Mouse (Mus musculus): ENCODE data around the gene Bdh1.
"Not testable (repeated sequence)": the region's sequence is repeated elsewhere in the genome, so short reads cannot be mapped to it uniquely, and the experiment has no call there.

Gene Bdh1

GRCm38 (mm10) chr16:31422000-31422399 is at the start of gene Bdh1:
Bdh1 (plus strand) TSS chr16:31422280.
- POLR2A ChIA-PET, result interaction anchor here in 1 of 4 experiments (0.6 kb wide), 1 partner anchor 20 kb away, joined by 4 read pairs; no protein-coding TSS in a partner anchor

GRCm38 (mm10) chr16:31372316-31372715 is 49.8 kb upstream of the Bdh1 start:
- CTCF ChIA-PET, result interaction anchor here in 2 of 4 experiments (0.7 to 1.5 kb wide), 2 partner anchors 17 to 243 kb away, joined by 4 to 6 read pairs; no protein-coding TSS in a partner anchor
- POLR2A ChIA-PET, result interaction anchor here in 1 of 4 experiments (0.7 to 1.2 kb wide), 2 partner anchors 8 to 16 kb away, joined by 3 read pairs; no protein-coding TSS in a partner anchor

More at GRCm38 (mm10) chr16:31422000-31422399, at the start of gene Bdh1:
- CTCF ChIA-PET, result interaction anchor here in 1 of 4 experiments (0.7 kb wide), 1 partner anchor 250 kb away, joined by 3 read pairs; no protein-coding TSS in a partner anchor

GRCm38 (mm10) chr16:31375877-31376582 is 46.0 kb upstream of the Bdh1 start:
- POLR2A ChIA-PET, CTCF ChIA-PET: not testable (repeated sequence)

- ChIA-PET POLR2A (interaction anchor here in 1 of 4 experiments (1.1 to 1.8 kb wide), 3 partner anchors 16 to 36 kb away, joined by 3 to 4 read pairs (median 3); no protein-coding TSS in a partner anchor), CTCF (interaction anchor here in 1 of 4 experiments (1.4 kb wide), 1 partner anchor 16 kb away, joined by 4 read pairs; no protein-coding TSS in a partner anchor)
Measured at GRCm38 (mm10) chr16:31388269-31388668, 33.8 kb upstream of the Bdh1 start.

- POLR2A ChIA-PET, result no interaction called here
- CTCF ChIA-PET, result no interaction called here
Measured at GRCm38 (mm10) chr16:31399231-31399630, 22.8 kb upstream of the Bdh1 start.

DNA sequence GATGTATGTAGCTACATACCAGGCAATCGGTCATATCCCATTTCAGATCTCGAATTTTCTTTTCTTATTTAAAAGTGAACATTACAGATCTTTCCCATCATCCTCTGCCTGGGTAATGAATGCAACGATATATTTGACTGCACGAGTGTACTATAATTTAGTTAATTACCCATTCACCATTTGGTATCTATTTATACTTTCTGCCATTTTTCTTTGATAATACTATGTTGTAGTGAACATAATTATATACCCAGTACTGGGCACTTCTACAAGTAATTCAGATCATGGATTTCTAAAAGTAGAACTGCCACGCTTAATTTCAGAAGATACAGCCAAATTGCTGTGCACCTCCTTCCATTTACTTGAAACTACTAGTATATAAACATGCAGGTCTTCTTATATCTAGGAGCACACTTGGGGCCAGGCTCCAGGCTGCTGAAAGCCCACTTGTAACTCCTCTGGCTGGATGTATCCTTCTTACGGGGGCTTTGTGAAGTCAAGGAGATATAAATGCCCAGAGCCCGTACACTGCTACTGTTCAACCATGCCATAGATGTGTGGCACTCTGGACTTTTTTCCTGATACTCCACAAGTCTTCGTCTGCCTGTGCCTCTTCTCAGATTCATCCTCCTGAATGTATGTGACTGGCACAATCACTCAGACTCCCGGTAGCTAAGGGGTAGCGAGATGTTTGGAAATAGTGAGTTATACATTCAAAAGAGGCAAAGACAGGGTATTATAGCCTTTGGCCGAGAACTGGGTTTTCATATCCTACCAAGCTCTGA is 21.0 kb upstream of the Bdh1 start:
- CTCF ChIA-PET, result interaction anchor here in 2 of 4 experiments (0.7 to 1.4 kb wide), 3 partner anchors 24 to 909 kb away, joined by 3 to 5 read pairs (median 4); no protein-coding TSS in a partner anchor
- POLR2A ChIA-PET, result interaction anchor here in 3 of 4 experiments (0.5 to 1.9 kb wide), 8 partner anchors 8 to 145 kb away, joined by 3 to 13 read pairs (median 4); no protein-coding TSS in a partner anchor

- ChIA-PET POLR2A (interaction anchor here in 3 of 4 experiments (0.5 to 1.9 kb wide), 18 partner anchors 9 to 1120 kb away, joined by 3 to 13 read pairs (median 3); partner anchors contain the start of gene Bdh1 (in 1 of the 3)), CTCF (interaction anchor here (0.6 to 1.9 kb wide), 8 partner anchors 23 to 1013 kb away, joined by 3 to 6 read pairs (median 4); no protein-coding TSS in a partner anchor)
Measured at GRCm38 (mm10) chr16:31402096-31402495, 20.0 kb upstream of the Bdh1 start.

DNA sequence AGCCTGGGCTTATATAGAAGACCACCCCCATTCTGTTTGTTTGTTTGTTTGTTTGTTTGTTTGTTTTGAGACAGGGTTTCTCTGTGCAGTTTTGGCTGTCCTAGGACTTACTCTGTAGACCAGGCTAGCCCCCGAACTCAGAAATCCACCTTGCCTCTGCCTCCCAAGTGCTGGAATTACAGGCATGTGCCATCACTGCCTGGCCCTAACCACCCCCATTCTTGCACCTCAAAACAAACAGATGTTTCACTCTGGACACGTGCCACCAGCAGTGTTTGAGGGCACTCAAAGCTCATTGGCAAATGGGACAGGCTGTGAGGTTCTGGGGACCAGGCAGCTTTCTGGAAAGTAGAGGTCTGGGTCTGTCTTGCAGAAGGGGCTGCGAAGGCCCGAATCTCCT is 18.1 kb upstream of the Bdh1 start:
- POLR2A ChIA-PET, result interaction anchor here in 3 of 4 experiments (0.7 to 2.0 kb wide), 6 partner anchors 10 to 803 kb away, joined by 3 to 11 read pairs (median 4); partner anchors contain the start of gene Fam43a (in 1 of the 3)
- CTCF ChIA-PET, result interaction anchor here (0.6 to 1.9 kb wide), 11 partner anchors 16 to 748 kb away, joined by 3 to 18 read pairs (median 4); no protein-coding TSS in a partner anchor

DNA sequence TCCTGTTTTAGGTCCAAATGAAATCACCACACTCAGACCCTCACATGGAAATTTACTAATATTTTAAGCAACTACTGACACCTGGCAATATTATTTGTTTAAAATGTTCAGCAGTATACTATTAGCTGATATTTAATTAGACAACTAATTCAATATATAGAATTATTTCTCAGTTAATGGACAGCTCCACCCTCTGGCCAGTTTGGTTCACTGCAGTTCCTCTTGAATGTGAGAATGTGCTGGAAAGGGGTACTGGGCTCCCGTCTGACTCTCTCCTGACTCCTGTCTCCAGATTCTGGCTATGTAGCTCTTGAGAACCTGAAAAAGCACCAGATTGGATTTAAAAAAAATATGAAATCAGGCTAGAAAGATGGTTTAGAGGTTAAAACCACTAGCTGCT is 17.0 kb upstream of the Bdh1 start:
- CTCF ChIA-PET, result interaction anchor here (0.6 to 1.9 kb wide), 14 partner anchors 9 to 749 kb away, joined by 3 to 16 read pairs (median 4); no protein-coding TSS in a partner anchor

GRCm38 (mm10) chr16:31407872-31408271 is 14.2 kb upstream of the Bdh1 start:
- ChIA-PET POLR2A (no interaction called here), CTCF (interaction anchor here in 2 of 4 experiments (0.6 to 1.6 kb wide), 3 partner anchors 17 to 384 kb away, joined by 4 to 5 read pairs (median 5); no protein-coding TSS in a partner anchor)

More for the DNA sequence above, 17.0 kb upstream of the Bdh1 start:
- POLR2A ChIA-PET, result interaction anchor here in 3 of 4 experiments (0.8 to 2.0 kb wide), 8 partner anchors 9 to 804 kb away, joined by 3 to 11 read pairs (median 3); partner anchors contain the start of genes Fam43a (in 1 of the 3) and Xxylt1 (in 1 of the 3)

DNA sequence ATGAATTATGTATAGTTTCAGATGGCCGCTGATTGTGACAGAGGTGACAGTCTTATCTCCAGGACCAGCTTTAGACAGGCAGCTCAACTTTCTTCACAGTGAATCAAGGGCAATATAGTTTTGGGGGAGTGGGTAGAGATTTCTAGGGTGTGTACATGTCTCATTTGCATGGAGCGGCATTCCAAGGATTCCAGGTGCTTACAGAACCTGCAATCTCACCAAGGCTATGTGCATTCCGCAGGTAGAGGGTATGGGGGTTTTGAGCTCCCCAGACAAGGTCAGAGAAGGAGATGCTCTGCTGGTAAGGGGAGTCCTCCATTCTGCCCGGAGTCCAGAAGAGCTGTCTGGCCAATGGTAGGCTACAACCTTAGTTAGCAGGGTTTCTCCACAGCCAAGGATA is 11.1 kb upstream of the Bdh1 start:
- CTCF ChIA-PET, result interaction anchor here in 2 of 4 experiments (1.8 to 1.9 kb wide), 2 partner anchors 14 kb away, joined by 6 to 9 read pairs; no protein-coding TSS in a partner anchor
- POLR2A ChIA-PET, result interaction anchor here in 3 of 4 experiments (1.3 to 6.3 kb wide), 6 partner anchors 9 to 17 kb away, joined by 3 to 26 read pairs (median 8); no protein-coding TSS in a partner anchor

GRCm38 (mm10) chr16:31412321-31412720 is 9.8 kb upstream of the Bdh1 start:
- CTCF ChIA-PET, result interaction anchor here (0.9 to 1.8 kb wide), 4 partner anchors 12 to 13 kb away, joined by 4 to 10 read pairs (median 7); no protein-coding TSS in a partner anchor
- POLR2A ChIA-PET, result interaction anchor here in 2 of 4 experiments (0.6 to 6.3 kb wide), 5 partner anchors 10 to 111 kb away, joined by 3 to 26 read pairs (median 3); no protein-coding TSS in a partner anchor

GRCm38 (mm10) chr16:31413777-31414176 is 8.3 kb upstream of the Bdh1 start:
- CTCF ChIA-PET, result interaction anchor here (0.6 to 1.5 kb wide), 9 partner anchors 11 to 468 kb away, joined by 4 to 13 read pairs (median 7); no protein-coding TSS in a partner anchor
- POLR2A ChIA-PET, result interaction anchor here in 3 of 4 experiments (0.5 to 6.3 kb wide), 11 partner anchors 9 to 873 kb away, joined by 3 to 26 read pairs (median 4); no protein-coding TSS in a partner anchor

DNA sequence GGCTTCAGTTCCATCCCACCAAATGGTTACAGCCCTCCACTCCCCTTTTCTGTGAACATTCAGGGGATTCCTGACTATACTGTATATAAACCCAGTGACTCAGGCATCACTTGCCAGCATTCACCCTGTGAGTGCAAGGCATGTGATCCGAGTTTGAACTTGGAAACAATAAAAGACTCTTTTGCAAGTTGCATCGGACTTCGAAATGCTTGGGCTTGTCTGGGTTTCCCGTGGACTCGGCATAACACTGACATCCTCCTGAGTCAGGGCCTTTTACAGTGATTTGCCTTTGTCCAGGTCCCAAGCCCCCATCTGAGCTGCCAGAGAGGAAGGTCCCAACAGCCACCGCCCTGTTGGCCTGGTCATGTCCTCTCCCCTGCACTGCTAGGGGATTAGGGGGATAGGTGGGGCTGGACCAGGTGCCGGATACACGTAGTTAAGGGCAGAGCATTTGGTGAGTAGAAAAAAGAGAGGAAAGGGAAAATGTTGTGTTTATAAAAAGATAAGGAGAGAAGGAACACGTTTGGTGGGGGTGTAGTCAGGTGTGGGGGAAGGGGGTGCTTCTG is 6.1 kb upstream of the Bdh1 start:
- ChIA-PET POLR2A (interaction anchor here in 2 of 4 experiments (0.6 to 1.3 kb wide), 2 partner anchors 9 to 1640 kb away, joined by 3 to 6 read pairs; partner anchors contain the start of gene Iqcg (in 1 of the 2)), CTCF (interaction anchor here in 2 of 4 experiments (0.6 to 1.2 kb wide), 2 partner anchors 8 to 9 kb away, joined by 3 read pairs; no protein-coding TSS in a partner anchor)

DNA sequence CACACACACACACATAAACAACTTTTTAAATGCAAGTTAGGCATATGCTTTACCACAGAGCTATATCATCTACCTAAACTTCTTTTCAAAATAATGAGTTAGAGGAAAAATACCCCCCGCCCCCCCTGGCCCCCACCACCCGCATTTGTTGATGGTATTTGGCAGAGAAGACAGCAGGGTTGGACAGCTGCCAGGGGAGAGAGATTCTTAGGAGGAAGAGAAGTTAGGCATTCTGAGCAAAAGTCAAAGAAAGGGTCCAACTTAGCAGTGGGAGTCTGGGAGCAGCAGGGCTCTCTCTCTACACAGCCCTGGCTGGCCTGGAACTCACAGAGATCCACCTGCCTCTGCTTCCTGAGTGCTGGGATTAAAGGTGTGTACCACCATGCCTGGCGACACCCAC is 3.4 kb upstream of the Bdh1 start:
- POLR2A ChIA-PET, result interaction anchor here in 2 of 4 experiments (0.6 to 2.2 kb wide), 3 partner anchors 10 to 410 kb away, joined by 3 to 5 read pairs (median 3); no protein-coding TSS in a partner anchor
- CTCF ChIA-PET, result interaction anchor here in 1 of 4 experiments (0.5 kb wide), 1 partner anchor 136 kb away, joined by 6 read pairs; no protein-coding TSS in a partner anchor

GRCm38 (mm10) chr16:31419457-31419856 is 2.6 kb upstream of the Bdh1 start:
- ChIA-PET CTCF (no interaction called here), POLR2A (interaction anchor here in 2 of 4 experiments (0.7 to 2.2 kb wide), 2 partner anchors 10 to 15 kb away, joined by 3 to 5 read pairs; no protein-coding TSS in a partner anchor)

- POLR2A ChIA-PET, result no interaction called here
- CTCF ChIA-PET, result interaction anchor here in 1 of 4 experiments (0.5 kb wide), 1 partner anchor 68 kb away, joined by 8 read pairs; no protein-coding TSS in a partner anchor
Measured at GRCm38 (mm10) chr16:31422722-31423121, 642 bp downstream of the Bdh1 start.

Data from embryonic stem cell, embryonic (primary cell).